Mouse (Mus musculus) cerebellum, adult 9-11 months (tissue): ENCODE measurements around the gene Gm5624.
"Not testable (repeated sequence)": the region's sequence is repeated elsewhere in the genome, so short reads cannot be mapped to it uniquely, and the experiment has no call there.

ENCODE experiments used
- DNase-seq: peaks from one replicate; pipeline ENCODE4 v3.0.0; 2022

Gm5624 gene

GRCm38 (mm10) chr14:44627737-44628136 is at the start of gene Gm5624:
Gene Gm5624, minus strand, starts transcription at chr14:44627938.
- not testable (repeated sequence) for DNase-seq

GRCm38 (mm10) chr14:44591765-44592164 is 36.0 kb downstream of the Gm5624 start:
- DNase-seq = not testable (repeated sequence)

- not testable (repeated sequence) for DNase-seq
These were observed 44.9 kb downstream of the Gm5624 start, which contains the start of gene Gm8247 for GRCm38 (mm10) chr14:44582853-44583252. Gene Gm8247, plus strand, starts transcription at chr14:44583153.

DNA sequence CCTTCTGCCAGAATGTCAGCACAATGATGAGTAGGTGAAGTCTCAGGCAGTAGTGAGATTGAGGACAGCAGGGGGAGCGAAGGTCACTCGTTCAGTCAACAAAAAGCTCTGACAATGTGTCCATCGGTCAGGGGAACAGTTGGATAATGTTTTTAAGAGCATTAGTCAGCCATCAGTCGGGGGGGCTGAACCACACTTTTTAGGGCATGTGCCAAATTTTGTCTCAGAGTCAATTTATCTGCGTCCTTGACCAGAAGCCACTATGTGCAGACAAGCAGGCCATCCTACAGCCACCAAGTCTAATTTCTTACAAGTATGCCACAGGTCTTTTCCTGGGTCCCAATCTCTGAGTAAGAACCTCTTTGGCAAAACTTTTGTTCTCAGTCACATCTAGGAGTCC is 79.8 kb downstream of the Gm5624 start:
- DNase-seq = not testable (repeated sequence)

- DNase-seq = not testable (repeated sequence)
These were observed 109.8 kb downstream of the Gm5624 start, which contains the start of gene Gm17093 for GRCm38 (mm10) chr14:44517976-44518375. Gene Gm17093, plus strand, starts transcription at chr14:44518276.
